Mouse (Mus musculus): ENCODE data around the gene Dnmt3l. TPM values are rescaled to one million over a fixed set of nuclear protein-coding genes. Genes with fewer than 3 reads are reported as not detected.

The Dnmt3l gene
- polyA plus RNA-seq, 1 experiment from 2014 or later, result 0.62 TPM

DNA sequence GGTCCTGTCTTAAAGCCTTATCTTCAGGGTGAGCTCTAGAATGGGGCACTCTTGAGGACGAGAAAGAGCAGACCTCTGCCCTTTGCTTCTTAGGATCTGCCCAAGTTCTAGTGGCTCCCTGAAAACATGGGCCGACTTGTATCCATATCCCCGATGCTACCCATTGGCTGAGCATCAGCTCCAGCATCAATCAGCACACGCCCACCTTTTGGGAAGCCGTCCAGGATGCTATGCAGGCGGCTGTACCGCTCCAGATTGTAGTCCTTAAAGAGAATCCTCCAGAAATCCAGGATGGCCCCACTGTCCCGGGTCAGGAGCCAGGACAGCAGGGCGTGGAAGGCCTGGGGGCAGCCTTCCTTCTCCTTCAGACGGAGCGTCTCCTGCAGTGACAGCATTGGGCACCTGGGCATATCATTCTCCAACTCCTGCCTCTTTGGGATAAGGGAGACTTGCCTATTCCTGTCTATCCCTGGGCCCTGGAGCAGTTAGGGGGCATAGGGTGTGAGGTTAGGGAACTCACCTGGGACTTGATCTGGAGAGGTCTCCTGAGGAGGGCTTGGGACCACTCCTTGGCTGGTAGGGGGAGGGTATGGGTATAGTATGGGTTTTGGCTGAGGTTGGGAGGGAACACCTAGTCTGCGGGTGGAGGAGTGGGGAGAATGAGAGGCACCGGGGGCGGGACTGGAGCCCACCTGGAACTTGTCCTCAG is 1.1 kb downstream of the Dnmt3l start:
- TF ChIP-seq CTCF (IDR thresholded peaks at IDR 0.05; ENCODE audit: low read depth), result no peak
- Histone ChIP-seq H3K4me3 (replicated peaks; ENCODE audit: low read depth, low read length) (peak overlapping the region; percentile 16; the same call in 1 of the 2 replicates), H3K9me3 (replicated peaks; ENCODE audit: low read length) (no peaks in the 10 kb centered on the region), H3K36me3 (ENCODE audit: insufficient read depth, low read length) (no peaks in the 10 kb centered on the region), H3K4me1 (replicated peaks; ENCODE audit: insufficient read depth, low read length) (no peaks in the 10 kb centered on the region), H3K27ac (no peak overlapping the region), H3K9ac (ENCODE audit: low read depth, low read length) (0 out of 2 replicates have a peak overlapping the region, but pooled peaks have one; percentile 10), H3K27me3 (ENCODE audit: insufficient read depth, low read length) (no peaks in the 10 kb centered on the region), H3K4me2 (ENCODE audit: low read length) (peak overlapping the region; percentile 47)
- WGBS, result 67% methylated on average over 14 of the region's 14 CpGs
- DNase-seq (ENCODE audit: low spot score), result no peak
- no peak for ATAC-seq (replicated peaks; ENCODE audit: low FRiP score, low read depth)

- H3K4me2 ChIP-seq (ENCODE audit: low read length), result peak within 1 kb of the TSS; percentile 47
- no peak within 1 kb of the TSS for H3K27ac ChIP-seq
- peak within 1 kb of the TSS; percentile 10; the same call in 1 of the 2 replicates for H3K9ac ChIP-seq (ENCODE audit: low read depth, low read length)
- ATAC-seq (replicated peaks; ENCODE audit: low FRiP score, low read depth) (peak; percentile 72), DNase-seq (ENCODE audit: low spot score) (peak; percentile 71)
- H3K9me3 ChIP-seq (replicated peaks; ENCODE audit: low read length), result no peaks in the 10 kb centered on the region
- no peaks in the 10 kb centered on the region for H3K27me3 ChIP-seq (ENCODE audit: insufficient read depth, low read length)
- no peaks in the 10 kb centered on the region for H3K4me1 ChIP-seq (replicated peaks; ENCODE audit: insufficient read depth, low read length)
- TF ChIP-seq CTCF (IDR thresholded peaks at IDR 0.05; ENCODE audit: low read depth), result peak; percentile 86
- H3K4me3 ChIP-seq (replicated peaks; ENCODE audit: low read depth, low read length), result peak within 1 kb of the TSS; percentile 16; the same call in 1 of the 2 replicates
- WGBS, result 2% methylated on average over 27 of the region's 27 CpGs
- H3K36me3 ChIP-seq (ENCODE audit: insufficient read depth, low read length), result no peaks in the 10 kb centered on the region
These were observed 1.7 kb downstream of the Dnmt3l start, which contains the start of gene Aire for GRCm38 (mm10) chr10:78043406-78043836. Aire (minus strand) TSS chr10:78043610.

- no peak overlapping the region for H3K4me2 ChIP-seq (ENCODE audit: low read length)
- 79% methylated on average over 1 of the region's 1 CpGs for WGBS
- no peak for DNase-seq (ENCODE audit: low spot score)
These were observed 2.8 kb downstream of the Dnmt3l start for GRCm38 (mm10) chr10:78044531-78044930.

DNA sequence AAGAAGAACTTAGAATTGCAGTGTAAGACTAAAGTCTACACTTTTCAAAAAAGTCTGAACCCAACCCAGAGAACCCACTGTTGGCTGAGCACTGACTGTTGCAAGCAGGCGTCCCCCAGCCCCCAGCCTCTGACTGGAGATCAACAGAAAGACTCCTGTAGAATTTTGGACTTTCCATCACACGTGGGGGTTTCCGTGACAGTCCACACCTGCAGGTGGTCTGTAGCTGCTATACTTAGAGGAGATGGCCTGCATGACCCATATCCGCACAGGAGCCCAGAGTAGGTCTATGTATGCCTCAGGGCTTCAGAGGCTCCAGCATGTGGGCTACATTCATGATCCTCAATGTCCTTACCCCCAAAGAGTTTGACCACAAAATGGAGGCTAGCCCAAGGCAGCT is 4.6 kb downstream of the Dnmt3l start:
- no peaks in the 10 kb centered on the region for H3K4me1 ChIP-seq (replicated peaks; ENCODE audit: insufficient read depth, low read length)
- H3K36me3 ChIP-seq (ENCODE audit: insufficient read depth, low read length), result no peaks in the 10 kb centered on the region
- DNase-seq (ENCODE audit: low spot score) (no peak), ATAC-seq (replicated peaks; ENCODE audit: low FRiP score, low read depth) (no peak)
- H3K4me3 ChIP-seq (replicated peaks; ENCODE audit: low read depth, low read length), result no peak overlapping the region
- no peak overlapping the region for H3K4me2 ChIP-seq (ENCODE audit: low read length)
- no peak overlapping the region for H3K9ac ChIP-seq (ENCODE audit: low read depth, low read length)
- H3K9me3 ChIP-seq (replicated peaks; ENCODE audit: low read length), result no peaks in the 10 kb centered on the region
- H3K27ac ChIP-seq, result no peak overlapping the region
- TF ChIP-seq CTCF (IDR thresholded peaks at IDR 0.05; ENCODE audit: low read depth), result no peak
- 89% methylated on average over 4 of the region's 4 CpGs for WGBS
- no peaks in the 10 kb centered on the region for H3K27me3 ChIP-seq (ENCODE audit: insufficient read depth, low read length)

More at GRCm38 (mm10) chr10:78044531-78044930, 2.8 kb downstream of the Dnmt3l start:
- Histone ChIP-seq H3K9ac (ENCODE audit: low read depth, low read length) (no peak overlapping the region), H3K36me3 (ENCODE audit: insufficient read depth, low read length) (no peaks in the 10 kb centered on the region), H3K27me3 (ENCODE audit: insufficient read depth, low read length) (no peaks in the 10 kb centered on the region), H3K27ac (no peak overlapping the region), H3K4me1 (replicated peaks; ENCODE audit: insufficient read depth, low read length) (no peaks in the 10 kb centered on the region), H3K4me3 (replicated peaks; ENCODE audit: low read depth, low read length) (no peak overlapping the region), H3K9me3 (replicated peaks; ENCODE audit: low read length) (no peaks in the 10 kb centered on the region)
- no peak for TF ChIP-seq CTCF (IDR thresholded peaks at IDR 0.05; ENCODE audit: low read depth)
- no peak for ATAC-seq (replicated peaks; ENCODE audit: low FRiP score, low read depth)

GRCm38 (mm10) chr10:78048061-78048730 is 6.4 kb downstream of the Dnmt3l start:
- 95% methylated on average over 9 of the region's 10 CpGs for WGBS
- no peaks in the 10 kb centered on the region for H3K4me1 ChIP-seq (replicated peaks; ENCODE audit: insufficient read depth, low read length)
- H3K36me3 ChIP-seq (ENCODE audit: insufficient read depth, low read length), result no peaks in the 10 kb centered on the region
- H3K4me2 ChIP-seq (ENCODE audit: low read length), result no peak overlapping the region
- no peak overlapping the region for H3K4me3 ChIP-seq (replicated peaks; ENCODE audit: low read depth, low read length)
- DNase-seq (ENCODE audit: low spot score), result no peak
- H3K9ac ChIP-seq (ENCODE audit: low read depth, low read length), result no peak overlapping the region
- H3K27ac ChIP-seq, result no peak overlapping the region
- no peaks in the 10 kb centered on the region for H3K9me3 ChIP-seq (replicated peaks; ENCODE audit: low read length)
- no peak for TF ChIP-seq CTCF (IDR thresholded peaks at IDR 0.05; ENCODE audit: low read depth)
- no peaks in the 10 kb centered on the region for H3K27me3 ChIP-seq (ENCODE audit: insufficient read depth, low read length)
- ATAC-seq (replicated peaks; ENCODE audit: low FRiP score, low read depth), result no peak

DNA sequence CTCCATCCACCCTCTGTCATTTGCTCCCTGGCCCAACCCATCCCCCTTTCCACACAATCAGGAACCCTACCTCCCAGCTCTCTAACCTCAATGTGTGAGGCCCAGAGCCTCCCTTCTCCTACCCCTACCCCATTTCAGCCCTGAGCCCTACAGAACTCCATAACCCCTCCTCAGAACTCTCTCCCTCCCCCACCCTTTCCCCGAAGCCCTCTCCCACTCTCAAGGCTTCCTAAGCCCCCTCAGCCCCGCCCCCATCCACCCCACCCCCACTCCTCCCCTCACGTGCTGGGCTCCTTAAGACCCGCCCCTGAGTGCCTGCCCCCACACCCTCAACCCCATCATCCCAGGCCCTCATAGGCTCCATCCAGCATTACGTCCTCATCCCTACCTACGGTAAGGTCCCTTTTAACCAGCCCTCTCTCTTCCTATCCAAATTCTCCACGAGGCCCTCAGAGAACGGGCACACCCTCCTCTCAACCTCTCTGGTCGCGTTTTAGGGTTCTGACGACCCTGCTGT is 7.8 kb downstream of the Dnmt3l start:
- Histone ChIP-seq H3K4me3 (replicated peaks; ENCODE audit: low read depth, low read length) (no peak overlapping the region), H3K27me3 (ENCODE audit: insufficient read depth, low read length) (no peaks in the 10 kb centered on the region), H3K9me3 (replicated peaks; ENCODE audit: low read length) (no peaks in the 10 kb centered on the region), H3K4me2 (ENCODE audit: low read length) (no peak overlapping the region), H3K36me3 (ENCODE audit: insufficient read depth, low read length) (no peaks in the 10 kb centered on the region), H3K27ac (no peak overlapping the region), H3K4me1 (replicated peaks; ENCODE audit: insufficient read depth, low read length) (no peaks in the 10 kb centered on the region), H3K9ac (ENCODE audit: low read depth, low read length) (no peak overlapping the region)
- WGBS, result 60% methylated on average over 11 of the region's 11 CpGs
- no peak for DNase-seq (ENCODE audit: low spot score)
- TF ChIP-seq CTCF (IDR thresholded peaks at IDR 0.05; ENCODE audit: low read depth), result no peak
- ATAC-seq (replicated peaks; ENCODE audit: low FRiP score, low read depth), result no peak
